Mouse (Mus musculus) layer of hippocampus, postnatal 25 days (tissue): ENCODE measurements at regions not wholly inside any gene's neighbourhood (a gene's known extent, or its start where the extent isn't known, plus 50 kb on each side); places are given as distances from the start of the nearest gene placed in this dataset.

Experiments used
- DNase-seq, 2 experiments: peaks; one replicate each; pipeline ENCODE4 v3.0.0; 2022; ENCODE audit warnings: mixed read lengths in 2 of 2, low spot score in 1 of 2; ENCODE audit errors: extremely low spot score in 1 of 2

- no peak for DNase-seq
Measured at GRCm38 (mm10) chr11:19641153-19641552, 283.0 kb upstream of the Spred2 start.

- DNase-seq: no peak
Measured at GRCm38 (mm10) chr11:19644116-19644795, 279.9 kb upstream of the Spred2 start.

GRCm38 (mm10) chr11:19645106-19645505, 279.1 kb upstream of the Spred2 start:
- no peak for DNase-seq

- no peak for DNase-seq
Measured at GRCm38 (mm10) chr11:19651522-19651921, 272.7 kb upstream of the Spred2 start.

GRCm38 (mm10) chr11:19651929-19652328, 272.2 kb upstream of the Spred2 start:
- no peak for DNase-seq

- no peak for DNase-seq
Measured at GRCm38 (mm10) chr11:19659511-19659910, 264.7 kb upstream of the Spred2 start.

- no peak for DNase-seq
Measured at GRCm38 (mm10) chr11:19666732-19667131, 257.4 kb upstream of the Spred2 start.

GRCm38 (mm10) chr11:19670853-19671530, 253.2 kb upstream of the Spred2 start:
- peak; percentile 12 to 42 for DNase-seq

- no peak for DNase-seq
Measured at GRCm38 (mm10) chr11:19673012-19673411, 251.2 kb upstream of the Spred2 start.

- no peak for DNase-seq
Measured at GRCm38 (mm10) chr11:19676514-19676913, 247.7 kb upstream of the Spred2 start.

GRCm38 (mm10) chr11:19679041-19679440, 245.1 kb upstream of the Spred2 start:
- no peak for DNase-seq

GRCm38 (mm10) chr11:19679669-19680068, 244.5 kb upstream of the Spred2 start:
- no peak for DNase-seq

GRCm38 (mm10) chr11:19701198-19701597, 223.0 kb upstream of the Spred2 start:
- DNase-seq: no peak

- no peak for DNase-seq
Measured at GRCm38 (mm10) chr11:19708821-19709220, 215.4 kb upstream of the Spred2 start.

- DNase-seq: no peak
Measured at GRCm38 (mm10) chr11:19709337-19709736, 214.8 kb upstream of the Spred2 start.

GRCm38 (mm10) chr11:19713091-19713490, 211.1 kb upstream of the Spred2 start:
- peak in 1 of 2 experiments; percentile 10 for DNase-seq

- DNase-seq: no peak
Measured at GRCm38 (mm10) chr11:19713597-19713996, 210.6 kb upstream of the Spred2 start.

- DNase-seq: no peak
Measured at GRCm38 (mm10) chr11:19714211-19714610, 210.0 kb upstream of the Spred2 start.

GRCm38 (mm10) chr11:19714888-19715595, 209.1 kb upstream of the Spred2 start:
- DNase-seq: no peak

- DNase-seq: no peak
Measured at GRCm38 (mm10) chr11:19718165-19718564, 206.0 kb upstream of the Spred2 start.

- no peak for DNase-seq
Measured at GRCm38 (mm10) chr11:19729031-19729430, 195.1 kb upstream of the Spred2 start.
